Mouse (Mus musculus) yolk sac, embryonic 10.5 days (tissue): ENCODE data around the gene Lmx1b.

Source experiments
- DNase-seq: peaks from one replicate; pipeline ENCODE4 v3.0.0-alpha.2; 2017; ENCODE audit warnings: low spot score

The Lmx1b gene

DNA sequence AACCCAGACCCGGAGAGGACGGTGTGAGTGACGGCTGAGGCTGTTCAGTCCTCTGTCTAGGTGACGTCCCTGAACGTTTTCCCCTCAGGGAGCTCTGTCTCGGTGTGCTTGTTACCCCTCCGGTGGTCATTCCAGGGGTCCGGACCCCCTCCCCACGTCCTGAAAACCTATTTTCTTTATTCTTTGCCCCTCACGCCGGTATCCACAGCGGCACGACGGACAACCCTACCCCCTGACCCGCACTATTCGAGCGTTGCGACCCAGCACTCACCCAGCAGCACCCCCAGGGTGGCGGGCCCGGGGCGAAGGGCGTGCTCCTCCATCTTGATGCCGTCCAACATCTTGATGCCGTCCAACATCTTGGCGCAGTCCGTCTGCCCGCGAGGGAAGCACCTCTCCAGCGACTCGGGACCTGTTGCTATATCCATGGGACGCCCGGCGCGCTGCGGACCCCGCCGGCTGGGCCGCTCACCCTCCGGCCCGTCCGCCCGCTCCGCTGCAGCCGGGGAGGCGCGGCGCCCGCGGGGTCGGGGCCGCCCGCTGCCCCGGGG, at the start of gene Lmx1b:
Gene Lmx1b, minus strand, starts transcription at position 341 of the 551 bp plus-strand sequence.
- DNase-seq = no peak

DNA sequence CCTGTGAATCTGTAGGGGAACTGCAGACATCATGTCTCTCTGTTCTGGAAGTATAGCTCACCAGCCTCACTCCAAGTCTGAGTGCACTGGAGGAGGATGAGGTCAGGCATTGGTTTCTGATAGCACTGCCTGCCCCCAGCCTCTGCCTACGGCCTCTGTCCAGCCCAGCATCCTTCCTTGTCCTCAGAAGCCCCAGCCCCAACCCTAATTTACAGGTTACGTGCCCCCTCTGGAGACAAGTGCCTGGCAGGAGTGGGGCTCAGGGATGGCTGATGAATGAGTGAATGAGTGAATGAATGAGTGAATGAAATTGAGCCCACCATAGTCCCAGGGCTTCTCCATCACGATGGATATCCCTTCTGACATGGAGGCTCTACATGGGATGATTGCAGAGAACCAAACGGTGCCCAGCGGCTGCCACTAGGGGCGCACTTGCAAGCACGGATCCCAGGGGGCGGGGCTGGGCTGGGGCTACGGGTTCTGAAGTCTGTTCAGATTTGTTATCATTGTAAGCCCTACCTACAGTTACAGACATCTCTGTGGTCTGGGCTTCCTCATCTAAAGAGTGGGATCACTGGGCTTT, 49.7 kb upstream of the Lmx1b start:
- no peak for DNase-seq

DNA sequence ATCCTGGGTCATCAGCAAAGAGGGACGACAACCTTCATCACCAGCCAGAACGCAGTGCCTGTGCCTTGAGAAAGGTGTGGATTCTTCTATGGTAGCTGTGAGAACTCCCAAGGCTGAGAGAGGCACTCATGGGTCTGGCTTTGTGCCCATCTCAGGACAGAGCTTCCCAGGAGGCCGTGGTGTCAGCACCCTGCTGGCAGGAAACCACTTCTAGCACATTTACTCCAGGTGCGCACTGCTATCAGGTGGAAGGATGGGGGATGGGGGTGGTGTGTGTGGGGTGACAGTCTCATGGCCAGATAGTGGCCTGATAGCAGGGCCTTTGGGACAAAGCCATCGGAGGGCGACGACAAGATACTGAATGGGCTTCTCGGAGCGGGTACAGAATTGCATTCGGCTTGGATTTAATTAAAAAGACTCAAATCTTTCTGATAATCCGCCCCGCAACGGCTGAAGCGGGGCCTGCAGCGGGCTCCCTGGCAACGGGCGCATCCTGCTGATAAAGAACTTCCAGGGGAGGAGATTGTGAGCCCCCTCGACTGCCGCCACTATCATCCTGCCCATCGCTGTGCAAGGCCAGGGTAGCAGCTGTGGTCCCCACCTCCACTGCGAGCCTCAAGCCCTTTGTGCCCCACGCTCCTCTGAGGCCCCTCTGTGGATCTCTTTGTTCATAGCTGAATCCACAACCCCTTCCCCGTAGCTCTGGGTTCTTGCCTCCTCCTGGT, 49.0 kb upstream of the Lmx1b start:
- no peak for DNase-seq

DNA sequence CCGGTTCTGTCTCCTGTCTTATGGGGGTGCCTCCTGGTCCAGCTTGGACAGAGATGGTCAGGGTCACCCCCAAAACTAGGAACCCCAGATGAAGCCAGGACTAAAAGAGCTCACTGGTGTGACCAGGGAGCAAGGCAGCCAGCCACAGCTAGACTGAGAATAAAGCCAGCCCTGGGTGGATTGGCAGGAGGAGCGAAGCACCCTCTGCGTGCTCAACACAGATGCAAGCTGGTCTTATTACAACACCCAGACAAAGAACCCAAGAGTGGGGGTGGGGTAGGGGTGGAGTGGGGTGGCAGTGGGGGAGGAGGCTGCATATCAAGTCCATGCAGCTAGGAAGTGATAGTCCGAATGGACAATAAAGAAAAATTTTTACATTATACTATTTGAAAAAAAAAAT, 43.3 kb upstream of the Lmx1b start:
- no peak for DNase-seq

DNA sequence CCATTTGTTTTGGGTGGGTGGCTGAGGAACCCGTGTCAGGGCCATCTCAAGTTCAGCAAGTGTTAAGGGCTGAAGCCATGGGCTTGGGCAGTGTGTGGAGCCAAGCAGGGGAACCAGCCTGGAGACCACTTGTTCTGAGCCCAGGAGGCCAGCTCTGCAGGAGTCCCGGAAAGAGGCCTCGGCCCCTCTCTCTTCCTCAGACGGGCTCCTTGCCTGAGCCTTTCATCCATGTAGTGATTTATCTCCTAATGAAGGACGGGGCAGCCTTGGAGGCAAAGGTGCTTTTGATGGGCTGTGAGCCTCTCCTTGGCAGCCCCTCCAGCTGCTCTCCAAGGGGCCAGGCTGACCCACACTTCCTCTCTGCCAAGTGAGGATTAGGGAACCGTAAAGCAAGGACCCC, 42.8 kb upstream of the Lmx1b start:
- DNase-seq = no peak

DNA sequence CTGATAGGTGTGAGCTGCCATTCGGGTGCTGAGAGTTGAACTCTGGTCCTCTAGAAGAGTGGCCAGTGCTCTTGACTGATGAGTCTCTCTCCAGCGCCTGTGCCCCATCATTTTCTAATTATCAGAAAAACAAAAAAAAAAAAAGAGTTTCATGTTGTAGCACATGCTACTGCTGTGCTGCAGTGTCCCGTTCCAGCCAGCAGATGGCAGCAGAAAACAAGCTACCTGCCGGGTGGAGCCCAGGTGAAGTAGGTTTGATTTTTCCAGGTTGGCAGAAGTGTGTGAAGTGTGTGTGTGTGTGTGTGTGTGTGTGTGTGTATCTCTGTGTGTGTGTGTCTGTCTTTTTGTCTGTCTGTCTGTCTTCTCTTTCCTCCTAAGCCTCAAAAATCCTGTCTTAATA, 41.9 kb upstream of the Lmx1b start:
- DNase-seq = peak; percentile 34

DNA sequence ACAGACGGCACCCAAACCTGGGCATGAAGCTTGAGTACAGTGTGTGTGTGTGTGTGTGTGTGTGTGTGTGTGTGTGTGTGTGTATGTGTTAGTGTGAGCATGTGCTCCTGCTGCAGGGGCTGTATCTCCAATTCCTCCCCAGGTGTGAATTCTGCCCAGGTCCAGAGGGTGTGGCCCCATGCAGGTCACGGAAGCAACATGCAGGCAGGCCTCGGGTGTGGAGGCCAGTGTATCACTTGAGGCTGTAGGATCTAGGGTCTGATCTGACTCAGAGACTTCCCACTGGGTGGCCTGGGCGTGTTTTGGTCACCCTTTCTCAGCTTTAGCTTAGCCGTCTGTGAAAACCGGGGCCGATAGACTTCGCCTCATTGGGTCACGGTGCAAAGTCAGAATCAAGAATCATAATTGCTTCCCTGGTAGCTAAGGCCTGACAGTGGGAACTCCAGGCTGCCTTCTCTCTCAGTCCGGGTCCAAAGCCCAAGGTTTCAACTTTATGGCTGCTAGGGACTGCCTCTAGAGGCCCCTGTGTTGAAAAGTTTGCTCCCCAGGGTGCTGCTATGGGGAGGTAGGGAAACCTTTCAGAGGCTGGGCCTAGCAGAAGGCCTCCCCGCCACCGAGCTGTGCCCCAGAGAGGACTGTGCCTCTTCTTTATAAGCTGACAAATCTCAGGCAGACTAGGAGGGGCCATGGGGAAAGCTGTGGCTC, 38.8 kb upstream of the Lmx1b start:
- DNase-seq = no peak

DNA sequence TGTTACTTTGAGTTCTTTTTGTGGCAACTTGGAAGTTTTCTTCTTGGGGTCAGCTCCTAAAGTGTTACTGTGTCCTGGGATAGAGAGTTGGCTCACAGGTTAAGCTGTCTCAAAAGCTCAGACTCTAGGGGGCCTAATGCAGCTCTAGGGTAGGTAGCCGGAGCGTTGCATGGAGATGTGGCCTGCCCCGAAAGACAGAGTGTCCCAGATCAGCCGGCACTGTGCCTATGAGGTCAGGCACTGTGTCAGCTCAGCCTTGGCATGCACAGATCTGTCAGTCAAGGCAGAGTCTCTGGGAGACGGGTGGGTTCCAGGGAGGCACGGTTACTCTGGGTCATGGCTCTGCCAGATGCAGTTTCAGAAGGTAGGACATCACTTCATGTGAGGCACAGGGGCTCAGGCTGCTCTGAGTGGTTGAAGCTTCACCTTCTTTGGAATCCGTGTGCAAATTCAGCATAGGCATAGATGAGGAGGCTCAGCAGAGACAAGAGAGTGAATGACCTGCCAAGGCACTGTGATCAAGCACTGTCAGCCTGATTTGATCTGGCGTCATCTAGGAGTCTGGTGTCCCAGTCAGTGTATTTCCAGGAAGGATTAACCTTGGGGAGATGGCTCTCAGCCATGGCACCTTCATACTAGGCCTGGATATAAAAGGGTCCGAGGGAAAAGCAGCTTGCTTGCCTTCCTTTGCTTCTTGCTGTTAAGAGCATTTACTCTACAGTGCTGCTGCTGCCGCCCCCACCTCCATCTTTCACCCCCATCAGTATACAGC, 32.6 kb upstream of the Lmx1b start:
- DNase-seq = no peak

DNA sequence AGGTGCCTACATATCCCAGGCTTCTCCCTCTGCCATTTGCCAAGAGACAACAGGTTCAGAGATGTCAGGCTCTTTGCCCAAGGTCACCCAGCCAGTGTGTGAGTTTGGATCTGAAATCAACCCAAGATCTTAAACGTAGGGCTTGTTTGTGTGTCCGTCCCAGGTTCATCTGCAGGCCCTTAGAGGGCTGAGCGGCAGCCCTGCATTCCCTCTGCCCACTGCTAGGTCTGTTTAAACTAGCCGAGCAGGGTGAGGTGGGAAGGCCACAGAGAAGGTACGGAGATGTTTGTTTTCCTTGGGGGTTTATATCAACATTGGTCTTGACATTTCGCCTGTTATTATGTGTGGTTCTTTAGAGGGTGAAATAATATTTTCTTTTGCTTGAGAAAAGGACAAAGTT, 28.4 kb upstream of the Lmx1b start:
- DNase-seq = no peak

DNA sequence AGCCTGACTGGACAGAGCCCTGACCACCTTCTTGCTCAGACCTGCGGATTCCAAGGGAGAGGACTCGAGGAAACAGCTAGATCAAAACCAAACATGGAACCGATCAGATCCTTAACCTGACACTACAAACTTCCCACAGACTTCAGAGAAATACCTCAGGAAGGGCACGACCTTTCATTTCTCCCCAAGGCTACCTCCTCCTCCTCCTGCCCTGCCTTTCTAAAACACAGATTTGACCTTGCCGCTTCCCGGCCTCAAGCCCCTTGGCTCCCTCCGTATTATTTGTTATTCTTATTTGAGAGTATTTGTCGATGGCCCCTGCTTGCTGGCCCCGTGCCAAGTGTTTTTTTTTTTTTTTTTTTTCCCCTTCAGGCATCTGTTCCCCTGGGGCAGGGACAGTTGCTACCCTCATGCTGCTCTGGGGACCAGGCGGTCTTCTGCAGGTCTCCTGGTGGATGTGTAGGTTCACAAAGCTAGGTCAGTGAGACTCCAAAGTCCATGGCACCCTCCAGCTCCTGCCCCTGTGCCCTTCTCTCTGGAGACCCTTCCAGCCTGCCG, 26.2 kb upstream of the Lmx1b start:
- no peak for DNase-seq

DNA sequence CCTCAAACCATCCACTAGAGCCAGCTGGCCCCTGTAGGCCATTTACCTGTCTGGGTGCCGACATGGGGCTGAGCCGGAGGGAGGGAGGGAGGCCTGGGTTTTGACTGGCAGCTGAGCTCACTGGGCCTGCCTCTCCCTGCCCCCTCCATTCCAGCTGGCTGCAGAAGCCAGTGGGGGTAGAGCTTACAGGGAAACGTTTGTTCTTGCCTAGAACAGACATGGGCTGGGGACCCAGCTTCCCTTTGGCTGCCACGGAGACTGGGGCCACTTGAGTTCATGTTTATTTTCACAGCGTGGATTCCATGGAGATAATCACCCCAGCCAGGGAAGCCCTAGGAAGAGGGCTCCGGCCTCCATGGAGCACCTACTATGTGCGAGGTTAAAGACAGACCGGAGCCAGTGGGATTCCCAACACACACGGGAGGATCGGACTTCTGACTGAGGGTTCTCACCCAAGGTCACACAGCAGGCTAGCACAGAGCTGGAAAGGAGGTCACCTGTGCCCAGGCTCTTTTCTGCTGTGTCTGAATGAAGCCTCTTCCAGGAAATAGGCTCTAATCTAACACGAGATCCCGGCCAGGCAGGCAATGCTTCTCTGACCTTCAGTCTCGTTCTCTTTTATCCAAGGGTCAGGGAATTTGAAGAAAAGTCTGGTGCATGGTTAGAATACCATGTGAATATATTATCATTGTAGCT, 25.2 kb upstream of the Lmx1b start:
- no peak for DNase-seq

DNA sequence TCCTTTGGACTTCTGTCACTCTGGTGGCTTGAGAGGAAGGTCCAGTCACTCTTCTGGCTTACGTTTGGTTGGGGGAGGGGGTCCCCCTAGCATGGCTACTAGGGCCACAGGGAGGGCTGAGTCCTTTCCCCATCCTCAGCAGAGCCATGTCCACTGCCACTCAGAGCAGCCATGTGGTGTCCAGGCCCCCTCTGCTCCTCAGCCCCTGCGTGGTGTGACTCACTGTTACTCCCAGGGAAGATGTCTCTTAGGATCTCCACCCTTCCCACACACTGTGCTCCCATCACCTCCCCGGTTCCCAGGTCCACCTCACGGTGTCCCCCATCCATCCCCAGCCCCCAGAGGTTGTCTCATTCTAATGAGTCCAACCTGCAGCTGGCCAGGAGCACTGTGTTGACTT, 24.4 kb upstream of the Lmx1b start:
- DNase-seq = no peak

DNA sequence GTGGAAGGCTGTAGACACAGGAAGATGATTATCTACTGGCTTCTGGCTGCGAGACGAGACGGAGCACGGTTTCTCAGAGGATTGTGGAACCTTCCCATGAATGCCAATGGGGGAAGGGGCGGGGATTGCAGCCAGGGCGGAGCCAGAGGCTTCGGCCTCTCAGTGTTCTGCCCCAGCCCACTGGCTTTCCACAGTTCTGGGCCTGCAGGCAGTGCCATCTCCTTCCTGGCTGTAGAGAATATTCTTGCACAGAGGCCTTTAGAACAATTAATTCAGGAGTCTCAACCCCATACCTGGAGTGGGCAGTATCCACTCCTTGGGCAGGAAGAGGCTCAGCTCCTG, 18.9 kb upstream of the Lmx1b start:
- DNase-seq = no peak

DNA sequence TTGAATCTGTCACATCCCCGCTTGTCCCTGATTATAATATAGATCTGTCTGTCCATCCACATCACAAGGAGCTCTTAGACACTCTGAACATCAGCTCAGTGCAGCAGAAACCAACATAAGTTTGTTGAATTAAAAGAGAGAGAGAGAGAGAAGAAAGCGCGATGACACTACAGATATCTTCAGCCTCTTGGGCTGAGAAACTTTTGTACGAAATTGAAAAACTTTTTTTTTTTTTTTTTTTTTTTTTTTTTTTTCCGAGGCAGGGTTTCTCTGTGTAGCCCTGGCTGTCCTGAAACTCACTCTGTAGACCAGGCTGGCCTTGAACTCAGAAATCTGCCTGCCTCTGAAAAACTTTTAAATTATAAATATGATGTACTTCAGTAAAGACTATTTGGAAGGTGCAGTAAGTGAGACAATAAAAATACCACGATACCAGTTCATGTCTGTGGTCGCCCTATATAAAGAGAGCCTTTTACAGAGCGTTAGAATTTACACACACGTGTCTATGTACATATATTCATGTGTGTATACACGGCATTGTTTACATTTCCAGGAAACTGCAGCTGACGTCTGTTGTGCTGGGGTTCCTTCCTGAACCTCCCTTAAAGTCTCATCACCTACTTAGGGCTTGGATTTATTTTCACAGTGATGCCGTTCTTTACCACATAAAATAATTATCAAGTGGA, 18.4 kb upstream of the Lmx1b start:
- no peak for DNase-seq

DNA sequence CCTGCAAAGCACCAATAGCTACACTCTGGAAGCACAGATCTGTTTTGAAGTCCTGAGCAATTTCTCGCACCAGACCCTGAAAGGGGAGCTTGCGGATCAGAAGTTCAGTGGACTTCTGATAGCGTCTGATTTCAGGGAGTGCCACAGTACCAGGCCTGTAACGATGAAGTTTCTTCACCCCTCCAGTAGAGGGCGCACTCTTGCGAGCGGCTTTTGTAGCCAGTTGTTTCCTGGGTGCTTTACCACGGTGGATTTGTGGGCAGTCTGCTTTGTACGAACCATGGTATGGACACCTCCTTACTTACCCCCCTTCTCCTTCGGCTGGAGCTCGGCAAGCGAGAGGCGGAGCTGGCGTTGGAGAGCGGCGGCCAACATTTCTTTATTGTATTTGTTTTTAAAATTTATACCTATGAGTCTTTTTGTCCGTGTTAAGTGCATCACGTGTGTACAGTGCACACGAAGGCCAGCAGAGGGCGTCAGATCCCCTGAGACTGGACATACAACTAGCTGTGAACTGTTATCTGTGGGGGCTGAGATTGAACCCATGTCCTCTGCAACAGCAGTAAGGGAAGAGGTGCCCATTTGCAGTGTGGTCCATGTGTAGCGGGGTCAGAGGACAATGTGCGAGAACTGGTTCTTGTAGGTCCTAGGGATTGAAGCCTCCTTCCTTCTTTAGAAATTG, 12.3 kb upstream of the Lmx1b start:
- no peak for DNase-seq

DNA sequence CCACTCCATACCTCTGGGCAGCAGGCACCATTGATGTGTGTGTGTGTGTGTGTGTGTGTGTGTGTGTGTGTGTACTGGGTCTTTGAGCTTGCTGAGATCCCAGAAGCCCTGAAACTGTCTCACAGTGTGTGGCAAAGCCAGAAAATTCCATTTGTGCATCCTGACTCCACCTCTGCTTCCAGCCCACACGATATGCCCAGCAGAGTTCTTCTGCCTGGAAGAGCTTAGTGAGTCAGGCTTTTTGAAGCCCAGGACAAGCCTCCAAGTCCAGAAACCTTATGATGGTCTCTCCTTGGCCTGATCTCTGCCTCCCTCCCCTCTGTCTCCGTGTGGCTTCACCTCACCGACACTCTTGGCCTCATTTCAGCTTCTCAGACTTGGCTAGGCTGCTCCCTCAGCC, 9.1 kb upstream of the Lmx1b start:
- DNase-seq = no peak

DNA sequence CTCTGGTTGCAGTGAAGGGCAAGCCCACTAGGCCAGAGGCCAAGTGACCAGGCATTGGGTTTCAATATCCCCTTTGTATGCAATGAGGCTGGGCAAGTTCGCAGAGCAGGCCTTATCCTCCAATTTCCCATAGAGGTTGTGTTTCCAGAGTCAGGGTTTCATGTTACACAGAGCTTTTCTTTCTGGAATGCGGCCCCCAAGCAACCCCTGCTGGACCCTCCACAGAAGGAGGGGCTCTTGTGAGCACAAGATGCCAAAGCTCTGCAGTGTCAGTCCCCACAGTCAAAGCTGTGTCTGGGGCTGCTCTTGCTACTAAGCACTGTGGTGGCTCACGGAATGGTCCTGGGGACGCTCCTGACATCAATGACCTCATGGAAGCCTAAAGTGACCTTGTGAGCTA, 8.6 kb upstream of the Lmx1b start:
- no peak for DNase-seq

DNA sequence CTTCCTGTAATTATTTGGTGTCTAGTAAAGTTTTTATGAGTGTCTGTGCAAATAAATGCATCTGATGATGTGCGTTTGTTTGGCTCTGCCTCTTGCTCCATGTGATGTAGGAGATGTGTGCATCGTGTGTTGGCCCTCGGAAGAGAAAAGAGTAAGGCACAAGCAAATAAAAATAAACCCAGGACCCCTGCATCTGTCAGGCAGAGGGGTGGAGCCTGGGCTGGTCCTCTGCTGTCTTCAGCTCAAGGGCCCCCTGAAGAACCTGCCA, 5.9 kb upstream of the Lmx1b start:
- no peak for DNase-seq

DNA sequence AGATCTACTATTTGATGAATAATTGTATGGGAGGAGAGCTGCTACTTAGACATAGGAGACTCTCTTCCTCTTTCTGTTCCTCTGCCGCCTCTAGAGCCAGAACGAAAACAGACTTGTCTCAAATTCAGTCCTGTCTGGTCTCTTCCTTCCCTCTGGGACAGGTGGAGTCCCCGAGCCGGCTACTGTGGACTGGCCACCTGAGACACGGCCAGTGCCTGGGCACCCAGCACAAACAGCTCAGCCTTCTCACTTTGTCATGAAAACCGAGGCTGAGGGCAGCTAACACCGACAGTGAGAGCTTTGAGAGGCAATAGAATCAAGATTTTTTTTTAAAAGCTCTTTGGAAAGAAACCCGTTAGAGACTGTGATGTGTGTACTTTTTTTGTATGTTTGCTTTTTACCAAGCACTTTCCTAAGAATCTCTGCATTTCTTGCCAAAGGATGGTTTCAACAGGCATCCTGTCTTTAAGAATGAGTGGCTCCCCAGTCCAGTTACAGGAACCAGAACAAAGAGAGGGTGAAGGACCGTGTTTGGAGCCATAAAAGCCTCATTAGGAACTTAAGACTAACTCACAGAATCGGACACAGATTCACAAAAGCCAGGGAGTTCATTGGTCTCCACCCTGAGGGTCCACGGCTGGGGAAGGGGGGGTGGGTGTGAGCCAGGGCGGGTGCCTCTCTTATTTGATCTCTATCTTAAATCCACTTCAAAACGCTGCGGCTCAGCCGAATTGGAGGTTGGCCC, 5.4 kb upstream of the Lmx1b start:
- DNase-seq = no peak
